Mouse (Mus musculus) naive thymus-derived CD4-positive, alpha-beta T cell, adult 2 months (primary cell): ENCODE data around the gene Arhgef6.

Experiments used
- DNase-seq: peaks from one replicate; pipeline ENCODE4 v3.0.0-alpha.2; 2011; ENCODE audit warnings: low read depth

The Arhgef6 gene

GRCm38 (mm10) chrX:57303188-57303878 lies 35.2 kb downstream of the Arhgef6 start:
- DNase-seq: no peak

GRCm38 (mm10) chrX:57298946-57299345 lies 39.6 kb downstream of the Arhgef6 start:
- DNase-seq: no peak

- no peak for DNase-seq
These were observed 50.1 kb downstream of the Arhgef6 start for GRCm38 (mm10) chrX:57288458-57288857.

DNA sequence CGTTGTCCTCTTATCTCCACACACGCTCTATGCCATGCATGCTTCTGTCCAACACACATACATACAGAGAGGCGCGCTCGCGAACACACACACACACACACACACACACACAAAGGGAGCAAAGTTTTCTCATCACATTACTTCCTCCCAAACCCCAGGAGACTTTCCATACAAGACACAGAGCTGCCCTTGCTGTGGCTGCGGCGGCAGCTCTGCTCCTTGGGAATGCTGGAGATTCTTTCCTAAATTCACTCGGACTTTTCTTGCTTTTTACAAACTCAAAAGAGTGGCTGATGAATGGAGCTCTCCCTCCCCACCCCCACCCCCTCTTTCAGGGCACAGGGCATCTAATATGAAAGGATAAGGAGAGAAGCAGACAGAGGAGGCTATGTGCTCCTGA lies 52.2 kb downstream of the Arhgef6 start:
- DNase-seq: no peak

DNA sequence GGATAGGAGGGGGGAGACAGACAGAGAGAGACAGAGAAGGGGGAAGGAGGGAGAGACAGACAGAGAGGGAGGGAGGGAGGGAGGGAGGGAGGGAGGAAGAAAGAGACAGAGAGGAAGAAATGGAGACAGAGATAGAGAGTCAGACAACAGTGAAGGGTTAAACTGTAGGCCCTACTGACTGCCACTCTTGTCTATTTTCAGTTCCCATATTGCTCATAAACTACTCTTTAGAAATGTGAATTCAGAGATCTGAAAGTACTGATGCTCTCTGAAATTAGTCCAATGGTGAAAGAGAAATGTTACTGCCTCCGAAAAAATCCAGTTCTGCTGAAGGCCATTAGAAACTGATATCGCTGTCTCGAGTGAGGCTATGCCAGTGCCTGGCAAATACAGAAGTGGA lies 56.3 kb downstream of the Arhgef6 start:
- DNase-seq: no peak

DNA sequence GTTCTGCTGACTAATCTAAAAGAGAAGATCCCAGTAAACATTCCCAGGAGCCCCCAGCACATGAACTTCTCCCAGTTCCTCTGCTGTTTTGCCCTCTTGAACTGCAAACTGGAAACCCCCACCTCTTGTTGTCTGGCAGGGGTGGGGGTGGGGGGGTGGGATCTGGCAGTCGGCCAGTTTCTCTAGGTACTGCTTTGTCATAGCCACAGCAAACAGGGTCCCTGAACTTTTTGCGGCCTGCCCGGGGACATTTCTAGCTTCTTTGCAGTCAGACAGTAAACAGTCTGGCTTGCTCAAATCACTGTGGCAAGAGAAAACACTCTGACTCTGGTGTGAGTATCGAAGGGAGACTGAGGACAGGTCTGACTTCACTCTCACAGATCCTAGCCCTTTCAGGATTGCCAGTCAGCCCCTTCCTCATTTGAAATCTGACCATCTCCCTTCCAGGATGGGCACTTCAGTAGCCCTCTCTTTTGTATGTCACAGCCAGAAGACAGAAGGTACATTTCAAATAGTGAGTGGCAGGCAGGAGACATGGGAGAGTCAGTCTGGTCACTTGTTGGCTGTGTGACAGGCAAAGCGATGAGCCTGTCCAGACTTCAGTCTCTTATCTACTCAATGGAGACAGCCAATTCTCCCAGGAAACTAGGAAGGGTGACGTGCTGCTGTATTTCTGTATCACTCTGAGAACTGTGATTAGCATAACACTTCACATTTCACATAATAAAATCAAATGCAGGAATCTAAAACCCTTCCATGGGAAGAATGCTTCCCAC lies 60.8 kb downstream of the Arhgef6 start:
- no peak for DNase-seq

- DNase-seq: no peak
These were observed 75.0 kb downstream of the Arhgef6 start for GRCm38 (mm10) chrX:57263515-57263914.

DNA sequence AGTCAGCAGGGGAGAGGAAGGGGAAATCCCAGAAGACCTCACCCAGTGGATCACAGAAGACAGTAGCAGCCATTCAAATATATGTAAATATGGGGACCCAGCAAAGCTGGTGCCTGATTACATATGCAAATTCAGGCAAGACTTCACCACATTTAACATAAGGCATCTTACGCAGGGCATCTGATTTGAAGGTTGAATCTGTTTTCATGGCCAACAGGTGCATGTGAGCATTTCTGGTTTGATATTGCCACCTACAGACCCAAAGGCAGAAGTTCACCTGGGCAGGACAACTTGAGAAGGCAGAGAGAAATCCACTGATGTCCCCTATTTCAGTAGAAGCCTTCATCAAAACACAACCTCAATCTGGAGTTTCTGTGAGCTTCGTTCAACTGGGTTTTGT lies 77.8 kb downstream of the Arhgef6 start:
- peak; percentile 83 for DNase-seq

- DNase-seq: peak; percentile 75
These were observed 85.0 kb downstream of the Arhgef6 start for GRCm38 (mm10) chrX:57253329-57254055.

DNA sequence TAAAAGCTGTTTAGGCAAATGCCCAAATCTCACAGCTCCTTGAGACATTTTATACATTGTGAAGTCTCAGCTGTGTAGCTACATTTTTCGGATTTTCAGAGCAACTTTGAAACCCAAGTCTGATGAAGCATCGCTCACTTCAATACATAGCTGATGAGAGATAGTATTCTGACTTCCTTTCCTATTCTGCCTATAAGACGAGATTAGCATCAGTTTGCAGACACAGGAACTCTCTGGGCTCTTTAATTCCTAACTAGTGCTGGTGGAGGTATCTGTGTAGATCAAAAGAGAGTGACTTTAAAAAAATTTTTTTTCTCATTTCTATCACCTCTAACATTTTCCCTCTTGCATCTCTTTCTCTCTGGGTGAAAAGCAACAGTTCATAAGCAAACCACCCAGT lies 100.0 kb downstream of the Arhgef6 start:
- DNase-seq: peak; percentile 53

DNA sequence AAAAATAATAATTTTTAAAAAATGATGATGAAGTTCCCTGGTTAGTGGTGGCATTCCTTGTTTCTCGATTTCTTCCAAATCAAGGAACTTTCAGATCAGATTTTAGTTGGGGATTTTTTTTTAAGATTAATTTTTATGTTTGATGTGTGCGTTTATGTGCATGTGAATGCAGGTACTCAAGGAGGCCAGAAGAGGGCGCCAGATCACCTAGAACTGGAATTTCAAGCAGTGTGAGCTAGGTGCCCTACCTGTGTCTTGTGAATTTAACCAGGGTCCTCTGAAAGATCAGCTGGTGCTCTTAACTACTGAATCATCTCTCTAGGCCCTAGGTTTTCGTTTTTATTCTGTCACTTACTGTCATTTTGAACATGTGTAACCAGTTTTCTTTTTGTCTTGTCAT lies 102.5 kb downstream of the Arhgef6 start:
- peak; percentile 54 for DNase-seq

- no peak for DNase-seq
These were observed 104.9 kb downstream of the Arhgef6 start for GRCm38 (mm10) chrX:57233596-57233995.

GRCm38 (mm10) chrX:57228178-57228577 lies 110.4 kb downstream of the Arhgef6 start:
- DNase-seq: peak; percentile 71

GRCm38 (mm10) chrX:57223301-57223700 lies 115.2 kb downstream of the Arhgef6 start:
- no peak for DNase-seq

- DNase-seq: peak; percentile 71
These were observed 116.6 kb downstream of the Arhgef6 start for GRCm38 (mm10) chrX:57221881-57222280.

DNA sequence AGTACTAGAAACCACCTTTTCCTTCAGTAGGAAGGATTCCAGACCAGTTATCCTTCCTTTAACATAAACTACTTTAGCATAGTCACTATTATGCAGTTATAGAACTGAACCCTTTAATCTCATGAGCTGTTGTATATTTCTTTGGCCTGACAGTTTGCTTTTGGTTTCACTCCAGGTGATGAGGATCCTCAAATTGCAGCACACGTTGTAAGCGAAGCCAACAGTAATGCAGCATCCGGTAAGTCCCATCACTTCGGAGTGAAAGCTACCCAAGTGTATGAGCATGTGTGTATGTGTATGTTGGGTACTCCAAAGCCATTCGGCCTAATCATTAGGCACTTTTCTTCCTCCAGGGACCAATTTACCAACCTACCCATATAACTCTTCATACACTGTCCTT lies 119.0 kb downstream of the Arhgef6 start:
- peak; percentile 68 for DNase-seq

GRCm38 (mm10) chrX:57216271-57216670 lies 122.3 kb downstream of the Arhgef6 start:
- no peak for DNase-seq

DNA sequence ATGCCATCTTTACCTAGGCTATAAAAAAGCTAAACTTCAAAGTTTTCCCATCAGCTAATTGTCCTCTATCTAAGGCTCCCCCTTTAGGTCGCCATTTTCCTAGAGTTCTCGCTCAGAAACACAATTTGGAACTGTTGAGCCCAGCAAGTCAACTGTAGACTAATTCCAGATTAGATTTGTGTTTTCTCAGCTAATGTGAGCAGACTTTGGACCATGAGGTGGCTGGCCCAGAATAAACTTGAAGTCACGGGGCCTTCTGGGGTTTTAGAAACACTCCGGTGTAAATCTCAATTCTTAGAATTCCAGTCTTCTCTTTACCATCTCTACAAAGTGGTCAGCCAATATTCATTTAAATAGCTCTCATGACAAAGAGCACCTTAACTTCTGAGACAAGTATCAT lies 123.0 kb downstream of the Arhgef6 start:
- DNase-seq: no peak

DNA sequence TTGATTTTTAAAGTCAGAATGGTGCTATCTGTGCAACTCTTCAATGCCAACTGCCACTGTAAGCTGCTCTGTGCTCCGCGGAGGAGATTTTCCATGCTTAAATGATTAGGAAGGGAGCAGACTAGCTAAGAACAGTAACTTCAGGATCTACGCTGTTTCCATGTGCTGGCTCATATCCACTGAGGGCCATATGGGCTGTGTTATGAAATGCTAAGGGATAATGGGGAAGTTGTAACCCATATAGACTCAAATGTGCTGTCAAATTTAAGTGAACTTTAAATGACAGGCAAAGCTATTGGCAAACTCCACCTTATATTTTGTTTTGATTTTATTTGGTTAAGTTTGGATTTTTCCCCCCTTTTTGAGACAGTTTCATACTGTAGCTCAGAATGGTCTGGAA lies 125.7 kb downstream of the Arhgef6 start:
- no peak for DNase-seq

- DNase-seq: peak; percentile 61
These were observed 126.7 kb downstream of the Arhgef6 start, which contains the start of gene Cd40lg for GRCm38 (mm10) chrX:57211876-57212275. TSS of gene Cd40lg (plus strand) at chrX:57212143.

DNA sequence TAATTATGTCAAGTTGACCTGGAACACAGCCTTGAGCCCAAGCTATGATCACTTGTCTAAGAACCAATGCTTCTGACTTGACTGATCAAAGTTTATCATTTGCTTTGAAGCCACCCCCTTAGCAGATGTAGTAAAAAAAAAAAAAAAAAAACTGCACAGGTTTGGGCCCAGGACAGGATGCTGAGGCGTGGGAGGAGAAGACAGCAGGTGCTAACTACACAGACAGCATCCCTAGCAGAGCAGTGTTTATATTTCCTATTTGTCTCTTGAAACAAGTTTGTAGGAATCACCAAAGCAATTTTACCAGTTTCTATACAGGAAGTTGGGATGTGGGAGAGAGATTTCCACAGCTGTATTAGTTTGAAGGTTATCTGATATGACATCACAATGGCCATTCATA lies 127.9 kb downstream of the Arhgef6 start:
- peak; percentile 65 for DNase-seq

- peak; percentile 60 for DNase-seq
These were observed 138.1 kb downstream of the Arhgef6 start for GRCm38 (mm10) chrX:57200397-57200796.

DNA sequence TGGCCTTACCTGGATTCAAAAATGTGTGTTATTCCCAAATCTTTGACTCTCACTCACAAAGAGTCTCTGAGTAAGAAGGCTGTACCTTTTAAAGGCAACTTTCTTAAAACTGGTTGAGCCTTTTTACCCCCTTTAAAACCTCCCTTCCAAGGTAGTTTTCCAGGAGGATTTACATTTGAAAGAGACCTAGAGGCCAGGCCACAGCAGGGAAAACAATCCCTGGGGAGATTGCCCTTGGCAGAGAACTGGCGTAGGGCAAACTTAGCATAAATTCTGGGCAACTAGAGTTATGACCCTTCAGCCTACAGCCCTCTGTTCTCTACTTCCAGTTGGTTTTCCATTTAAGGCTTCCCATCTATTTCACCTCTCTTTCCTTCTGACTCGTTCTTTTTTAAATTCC lies 140.5 kb downstream of the Arhgef6 start:
- DNase-seq: no peak
